Mouse (Mus musculus) hindbrain, embryonic 10.5 days (tissue): ENCODE results near the gene Saa2. TPM values are rescaled to one million over a fixed set of nuclear protein-coding genes. Genes with fewer than 3 reads are reported as not detected.

Source experiments
- DNase-seq: peaks from one replicate; pipeline ENCODE4 v3.0.0-alpha.2; 2017; ENCODE audit warnings: low spot score
- H3K27ac ChIP-seq: fragments of 300-500 bp; sonication (generic); 2 replicates; pipeline ENCODE4 v1.5.1; 2016; ENCODE audit warnings: mild to moderate bottlenecking, moderate library complexity
- H3K27me3 ChIP-seq: fragments of 300-500 bp; sonication (generic); 2 replicates; pipeline ENCODE4 v1.6.1; 2016; ENCODE audit warnings: mild to moderate bottlenecking; ENCODE audit not compliant: poor library complexity, insufficient read depth, severe bottlenecking
- H3K36me3 ChIP-seq: fragments of 300-500 bp; sonication (generic); 2 replicates; pipeline ENCODE4 v1.6.1; 2016; ENCODE audit warnings: mild to moderate bottlenecking, moderate library complexity
- H3K4me1 ChIP-seq: fragments of 300-500 bp; sonication (generic); replicated peaks from 2 replicates; pipeline ENCODE4 v1.6.1; 2016; ENCODE audit warnings: mild to moderate bottlenecking
- H3K4me3 ChIP-seq: fragments of 300-500 bp; sonication (generic); 2 replicates; pipeline ENCODE4 v1.5.1; 2016; ENCODE audit warnings: mild to moderate bottlenecking, moderate library complexity
- H3K9me3 ChIP-seq: fragments of 300-500 bp; sonication (generic); 2 replicates; pipeline ENCODE4 v1.6.1; 2016; ENCODE audit warnings: mild to moderate bottlenecking, moderate library complexity
- WGBS: fragments of 180-500 bp; shearing (Covaris S2); methylation state at CpG from one replicate; pipeline ENCODE4 v1.1.7; 2016; 5-methylcytosine and 5-hydroxymethylcytosine counted together
- polyA plus RNA-seq: library from polyadenylated mRNA; unstranded; fragments of >200 nt; fragmentation: Nextera tagmentation; extraction: Ambion mirVana; gene quantifications from 2 replicates; pipeline ENCODE4 v1.2.1, GENCODE M21; 2016

Saa2 gene
- 0.29 and 0.58 TPM in 2 replicates for polyA plus RNA-seq

GRCm38 (mm10) chr7:46751490-46751889 lies at the start of gene Saa2:
Gene Saa2 (plus strand): TSS chr7:46751790.
- no peaks in the 10 kb centered on the region for H3K27me3 ChIP-seq
- DNase-seq: no peak
- H3K4me1 ChIP-seq: no peaks in the 10 kb centered on the region
- no peak within 1 kb of the TSS for H3K4me3 ChIP-seq
- H3K9me3 ChIP-seq: no peaks in the 10 kb centered on the region
- H3K36me3 ChIP-seq: no peaks in the 10 kb centered on the region
- WGBS: 75% methylated on average over 3 of the region's 3 CpGs
- no peak within 1 kb of the TSS for H3K27ac ChIP-seq

DNA sequence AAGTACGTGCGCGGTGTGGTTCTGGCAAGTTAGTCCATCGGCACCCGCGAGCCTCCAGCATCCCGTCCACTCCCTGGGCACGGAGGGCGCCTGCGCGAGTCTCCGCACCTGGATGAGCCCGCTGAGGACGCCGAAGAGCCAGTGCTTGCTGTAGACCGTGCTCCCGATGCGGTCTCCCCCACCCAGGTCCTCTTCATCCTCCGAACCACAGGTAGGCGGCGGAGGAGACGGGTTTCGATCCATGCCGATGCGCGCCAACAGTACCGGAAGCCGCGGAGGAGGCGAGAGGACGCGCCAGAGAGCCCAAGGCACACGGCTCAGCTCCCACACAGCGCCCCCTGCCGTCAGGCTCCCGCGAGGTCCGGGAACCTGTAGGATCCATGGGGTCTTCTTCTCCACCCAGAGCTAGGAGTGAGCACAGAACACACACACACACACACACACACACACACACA lies 41.2 kb upstream of the Saa2 start, which contains the start of gene Saal1:
TSS of gene Saal1 (minus strand) at position 291 of the 455 bp plus-strand sequence.
- Histone ChIP-seq H3K4me3 (peak within 1 kb of the TSS; percentile 90), H3K4me1 (peaks cover 8% of the 10 kb centered on the region), H3K9me3 (no peaks in the 10 kb centered on the region), H3K36me3 (peaks cover 35% of the 10 kb centered on the region), H3K27ac (peak within 1 kb of the TSS; percentile 98), H3K27me3 (no peaks in the 10 kb centered on the region)
- peak; percentile 94 for DNase-seq
- 0% methylated on average over 38 of the region's 38 CpGs for WGBS

- peaks cover 16% of the 10 kb centered on the region for H3K36me3 ChIP-seq
- peaks cover 8% of the 10 kb centered on the region for H3K4me1 ChIP-seq
- no peak overlapping the region for H3K4me3 ChIP-seq
- no peak for DNase-seq
- H3K9me3 ChIP-seq: no peaks in the 10 kb centered on the region
- no peak overlapping the region for H3K27ac ChIP-seq
- 69% methylated on average over 6 of the region's 6 CpGs for WGBS
- H3K27me3 ChIP-seq: no peaks in the 10 kb centered on the region
Observed at GRCm38 (mm10) chr7:46712250-46712649, 39.3 kb upstream of the Saa2 start.

DNA sequence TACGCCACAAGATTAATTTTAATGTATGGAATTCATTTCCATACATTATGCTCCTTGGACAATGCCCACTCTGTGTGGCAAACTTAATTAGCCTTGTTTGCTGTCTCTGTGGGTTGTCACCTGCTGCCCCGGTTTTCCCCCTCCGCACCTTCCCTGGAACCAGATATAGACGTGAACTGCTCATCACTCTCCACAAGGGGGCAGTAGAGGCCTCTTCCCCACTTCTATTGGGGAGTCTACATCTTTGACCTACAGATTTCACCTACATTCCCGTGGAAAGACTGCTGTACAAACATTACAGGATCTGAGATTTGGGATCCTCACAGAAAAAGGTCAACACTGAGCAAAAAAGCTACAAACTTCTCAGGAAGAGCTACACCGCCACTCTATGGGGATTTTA lies 37.1 kb upstream of the Saa2 start:
- WGBS: 33% methylated on average over 6 of the region's 6 CpGs
- Histone ChIP-seq H3K27ac (no peak overlapping the region), H3K4me1 (peaks cover 3% of the 10 kb centered on the region), H3K27me3 (no peaks in the 10 kb centered on the region), H3K9me3 (no peaks in the 10 kb centered on the region), H3K4me3 (no peak overlapping the region), H3K36me3 (no peaks in the 10 kb centered on the region)
- peak; percentile 39 for DNase-seq

GRCm38 (mm10) chr7:46715600-46715999 lies 36.0 kb upstream of the Saa2 start, which contains the start of gene Saa3:
Gene Saa3 (minus strand): TSS chr7:46715700.
- Histone ChIP-seq H3K27me3 (peaks cover 2% of the 10 kb centered on the region; the same call in 1 of the 2 replicates), H3K9me3 (no peaks in the 10 kb centered on the region), H3K4me1 (no peaks in the 10 kb centered on the region), H3K27ac (no peak within 1 kb of the TSS), H3K36me3 (no peaks in the 10 kb centered on the region), H3K4me3 (no peak within 1 kb of the TSS)
- 91% methylated on average over 5 of the region's 5 CpGs for whole genome bisulfite sequencing
- no peak for DNase-seq

- no peak for DNase-seq
- Histone ChIP-seq H3K4me1 (no peaks in the 10 kb centered on the region), H3K27ac (no peak overlapping the region), H3K9me3 (no peaks in the 10 kb centered on the region), H3K36me3 (no peaks in the 10 kb centered on the region), H3K4me3 (no peak overlapping the region), H3K27me3 (peaks cover 4% of the 10 kb centered on the region; the same call in 1 of the 2 replicates)
- 73% methylated on average over 5 of the region's 5 CpGs for whole genome bisulfite sequencing
Observed at GRCm38 (mm10) chr7:46716897-46717296, 34.7 kb upstream of the Saa2 start.

DNA sequence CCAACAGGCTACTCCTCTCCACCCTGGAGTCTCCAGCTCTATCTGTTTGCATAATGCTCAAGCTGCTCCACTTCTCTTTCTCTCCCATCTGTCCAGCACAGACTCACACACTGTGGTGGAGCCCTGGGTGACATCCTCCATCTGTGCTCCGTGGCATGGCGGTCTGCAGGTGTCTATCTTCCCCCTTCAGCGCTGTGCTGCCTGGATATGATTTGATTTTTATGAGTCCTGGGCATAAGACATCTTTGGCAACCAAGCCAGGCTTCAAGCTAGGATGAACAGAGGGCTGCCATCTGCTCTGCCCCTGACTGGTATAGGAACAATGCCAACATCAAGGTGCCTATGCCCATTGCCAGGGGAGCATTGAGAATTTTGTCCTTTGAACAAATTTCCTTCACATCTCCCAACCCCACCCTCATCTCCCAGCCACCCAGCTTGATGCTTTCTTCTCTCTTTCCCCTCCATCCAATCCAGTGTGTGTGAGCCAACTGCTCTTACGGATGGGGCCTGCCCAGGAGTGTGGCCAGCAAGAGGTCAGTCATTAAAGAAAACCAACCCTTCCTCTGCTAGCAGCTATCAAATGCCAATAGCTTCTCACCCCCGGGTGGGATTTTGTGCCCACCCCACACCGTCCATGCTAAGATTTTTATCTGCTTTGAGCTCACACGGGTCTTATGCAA lies 32.9 kb upstream of the Saa2 start:
- 85% methylated on average over 7 of the region's 7 CpGs for WGBS
- no peak for DNase-seq
- no peaks in the 10 kb centered on the region for H3K36me3 ChIP-seq
- peaks cover 4% of the 10 kb centered on the region; the same call in 1 of the 2 replicates for H3K27me3 ChIP-seq
- H3K4me1 ChIP-seq: no peaks in the 10 kb centered on the region
- H3K4me3 ChIP-seq: no peak overlapping the region
- no peaks in the 10 kb centered on the region for H3K9me3 ChIP-seq
- no peak overlapping the region for H3K27ac ChIP-seq

DNA sequence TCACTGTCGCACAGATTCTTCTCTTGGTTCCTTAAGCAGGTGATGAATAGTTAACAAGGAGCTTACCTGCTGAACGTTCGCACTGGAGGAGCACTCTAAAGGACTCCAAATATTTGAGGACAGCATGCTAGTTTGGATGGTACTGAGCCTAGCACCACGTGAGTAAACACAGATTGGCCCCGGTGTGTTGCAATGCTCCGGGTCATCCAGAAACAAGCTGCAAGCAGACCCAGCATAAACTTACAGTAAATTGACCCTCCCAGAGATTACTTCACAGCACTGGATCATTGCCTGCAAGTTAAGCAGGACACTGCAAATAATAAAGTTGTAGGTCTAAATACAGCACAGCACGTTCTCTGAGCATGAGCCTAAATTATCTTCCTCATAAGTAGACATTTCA lies 32.1 kb upstream of the Saa2 start:
- no peak overlapping the region for H3K27ac ChIP-seq
- H3K36me3 ChIP-seq: no peaks in the 10 kb centered on the region
- H3K27me3 ChIP-seq: peaks cover 4% of the 10 kb centered on the region; the same call in 1 of the 2 replicates
- H3K4me1 ChIP-seq: no peaks in the 10 kb centered on the region
- no peak overlapping the region for H3K4me3 ChIP-seq
- no peak for DNase-seq
- H3K9me3 ChIP-seq: no peaks in the 10 kb centered on the region
- WGBS: 88% methylated on average over 7 of the region's 7 CpGs

GRCm38 (mm10) chr7:46720460-46720859 lies 31.1 kb upstream of the Saa2 start:
- H3K27ac ChIP-seq: no peak overlapping the region
- no peak for DNase-seq
- WGBS: 77% methylated on average over 9 of the region's 9 CpGs
- H3K27me3 ChIP-seq: peaks cover 4% of the 10 kb centered on the region; the same call in 1 of the 2 replicates
- H3K4me1 ChIP-seq: no peaks in the 10 kb centered on the region
- H3K4me3 ChIP-seq: no peak overlapping the region
- no peaks in the 10 kb centered on the region for H3K9me3 ChIP-seq
- H3K36me3 ChIP-seq: no peaks in the 10 kb centered on the region

DNA sequence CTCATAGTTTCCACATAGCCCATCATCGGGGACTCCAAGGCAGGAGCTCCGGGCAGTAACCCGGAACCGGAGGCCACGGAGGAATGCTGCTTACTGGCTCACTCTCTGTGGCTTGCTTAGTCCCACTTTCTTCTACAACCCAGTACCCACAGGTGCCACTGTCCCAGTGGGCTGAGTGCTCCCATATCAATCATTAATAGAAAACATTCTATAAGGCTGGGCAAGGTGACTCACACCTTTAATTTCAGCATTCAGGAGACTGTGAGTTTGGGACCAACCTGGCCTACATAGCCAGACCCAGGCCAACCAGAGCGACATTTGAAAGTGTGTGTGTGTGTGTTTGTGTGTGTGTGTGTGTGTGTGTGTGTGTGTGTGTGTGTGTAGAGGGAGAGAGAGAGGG lies 28.2 kb upstream of the Saa2 start:
- 92% methylated on average over 6 of the region's 6 CpGs for WGBS
- peaks cover 4% of the 10 kb centered on the region; the same call in 1 of the 2 replicates for H3K27me3 ChIP-seq
- no peaks in the 10 kb centered on the region for H3K36me3 ChIP-seq
- no peak overlapping the region for H3K4me3 ChIP-seq
- no peaks in the 10 kb centered on the region for H3K4me1 ChIP-seq
- H3K9me3 ChIP-seq: no peaks in the 10 kb centered on the region
- H3K27ac ChIP-seq: no peak overlapping the region
- no peak for DNase-seq

DNA sequence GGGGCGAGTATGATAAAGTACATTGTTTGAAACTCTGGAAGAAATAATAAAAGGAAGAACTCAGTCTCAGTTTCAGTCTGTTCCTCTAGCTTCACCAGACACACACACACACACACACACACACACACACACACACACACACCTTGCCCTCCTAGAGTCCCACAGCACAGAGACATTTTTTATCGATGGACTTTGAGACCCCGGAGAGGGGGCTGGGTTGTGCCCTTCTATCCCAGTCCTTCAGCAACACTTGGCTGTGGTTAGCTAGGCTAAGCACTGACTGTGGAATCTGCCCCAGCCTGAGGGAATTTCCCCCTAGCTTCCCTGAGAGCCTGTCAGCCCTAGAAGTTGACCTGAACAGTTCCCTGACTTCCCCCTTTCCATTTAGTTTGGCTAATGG lies 27.7 kb upstream of the Saa2 start:
- H3K27ac ChIP-seq: no peak overlapping the region
- peaks cover 4% of the 10 kb centered on the region; the same call in 1 of the 2 replicates for H3K27me3 ChIP-seq
- H3K4me1 ChIP-seq: no peaks in the 10 kb centered on the region
- no peaks in the 10 kb centered on the region for H3K36me3 ChIP-seq
- H3K4me3 ChIP-seq: no peak overlapping the region
- WGBS: 91% methylated on average over 3 of the region's 3 CpGs
- H3K9me3 ChIP-seq: no peaks in the 10 kb centered on the region
- no peak for DNase-seq

- no peak overlapping the region for H3K4me3 ChIP-seq
Observed at GRCm38 (mm10) chr7:46724396-46724795, 27.2 kb upstream of the Saa2 start.

DNA sequence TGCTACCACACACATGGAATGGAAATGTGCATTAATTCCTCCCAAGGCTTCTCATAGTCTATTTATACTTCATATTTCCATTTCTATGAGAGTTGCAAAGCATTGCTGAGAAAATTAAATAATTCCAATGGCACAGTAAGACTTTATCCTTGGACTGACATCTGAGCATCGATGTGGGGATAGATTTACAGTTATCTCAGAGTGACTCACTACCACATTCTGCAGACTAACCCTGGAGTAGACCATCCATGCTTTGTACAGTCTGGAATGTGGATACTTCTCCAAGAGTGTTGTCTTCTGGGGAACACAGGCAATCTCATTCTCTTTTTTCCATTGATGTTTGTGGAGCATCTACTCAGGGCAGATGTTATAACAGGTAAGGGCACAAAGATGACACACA lies 24.0 kb upstream of the Saa2 start:
- no peaks in the 10 kb centered on the region for H3K36me3 ChIP-seq
- H3K4me3 ChIP-seq: no peak overlapping the region
- H3K9me3 ChIP-seq: no peaks in the 10 kb centered on the region
- no peaks in the 10 kb centered on the region for H3K27me3 ChIP-seq
- DNase-seq: no peak
- no peaks in the 10 kb centered on the region for H3K4me1 ChIP-seq
- no peak overlapping the region for H3K27ac ChIP-seq
- WGBS: 88% methylated on average over 1 of the region's 1 CpGs

More at GRCm38 (mm10) chr7:46724396-46724795, 27.2 kb upstream of the Saa2 start:
- no peak for DNase-seq
- H3K9me3 ChIP-seq: no peaks in the 10 kb centered on the region
- 85% methylated on average over 5 of the region's 5 CpGs for WGBS
- H3K27me3 ChIP-seq: peaks cover 4% of the 10 kb centered on the region; the same call in 1 of the 2 replicates
- no peaks in the 10 kb centered on the region for H3K4me1 ChIP-seq
- H3K27ac ChIP-seq: no peak overlapping the region
- H3K36me3 ChIP-seq: no peaks in the 10 kb centered on the region
